Mouse (Mus musculus) gastrocnemius, adult 18-20 months (tissue): ENCODE data around the gene Pdxk. TPM values are rescaled to one million over a fixed set of nuclear protein-coding genes. Genes with fewer than 3 reads are reported as not detected.

Experiments used
- microRNA-seq: library from miRNA; unstranded; fragments of <30 nt; microRNA quantifications from one replicate; pipeline ENCODE4 v1.2.0, GENCODE M21; 2021
- total RNA-seq, 2 experiments: library from RNA; stranded (reverse); gene quantifications; 2 replicates each; pipeline ENCODE4 v1.2.3; 2021

The Pdxk gene
- total RNA-seq, 2 experiments from 2014 or later, result 6.2 to 7.1 TPM

Small RNAs within 50 kb of the gene (microRNA-seq; reads per million reads assigned to microRNA genes)
- gene Mir6410 (not detected), gene Mir6907 (not detected), gene Mir6908 (not detected)

Other genes starting within 250 kb of the Pdxk start
- 10 to 100 TPM; 37.9 to 41.4 TPM for gene Trappc10, start 220.3 kb downstream of the Pdxk start, total RNA-seq
- 100 to 1,000 TPM; 115 to 118 TPM for gene Agpat3, start 112.5 kb downstream of the Pdxk start, total RNA-seq
- gene Rrp1, start 51.9 kb downstream of the Pdxk start, total RNA-seq, result 10 to 100 TPM; 60.3 to 70.5 TPM
- gene Cstb, start 39.3 kb downstream of the Pdxk start, total RNA-seq, result 10 to 100 TPM; 10.1 to 17.7 TPM
- gene Olfr1358, start 52.5 kb upstream of the Pdxk start, total RNA-seq, result not detected
- gene Ilvbl, start 109.4 kb upstream of the Pdxk start, total RNA-seq, result 10 to 100 TPM in 1 of 2 experiments, 1 to 10 TPM in 1; 7.9 to 14.8 TPM
- 1 to 10 TPM; 3.3 to 4.0 TPM for gene Syde1, start 127.0 kb upstream of the Pdxk start, total RNA-seq
- not detected for gene Olfr1357, start 153.1 kb upstream of the Pdxk start, total RNA-seq